Mouse (Mus musculus): ENCODE results near the gene Tbc1d20. TPM values are rescaled to one million over a fixed set of nuclear protein-coding genes. Genes with fewer than 3 reads are reported as not detected.
"Not testable (repeated sequence)": the region's sequence is repeated elsewhere in the genome, so short reads cannot be mapped to it uniquely, and the experiment has no call there.

The Tbc1d20 gene
- polyA plus RNA-seq, 1 experiment from 2014 or later = 35.2 TPM

DNA sequence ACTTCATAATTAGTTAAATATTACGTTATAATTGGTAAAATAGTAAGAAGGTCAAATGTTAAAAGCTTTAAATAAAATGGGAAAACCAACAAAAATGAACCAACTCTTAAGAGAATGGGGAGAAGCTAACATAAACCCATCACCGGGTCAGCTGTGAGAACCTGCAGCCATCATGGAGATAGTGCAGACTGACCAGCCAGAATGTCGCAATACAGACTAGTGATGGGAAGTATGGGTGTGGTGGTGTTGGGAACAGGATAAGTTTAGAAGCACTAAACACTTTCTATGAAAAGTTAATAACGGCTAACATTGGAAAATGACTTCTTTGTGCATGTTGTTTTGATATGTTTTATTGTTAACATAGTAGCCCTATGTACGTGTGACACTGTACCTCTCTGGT, 6.1 kb upstream of the Tbc1d20 start:
- Histone ChIP-seq H3K4me3 (ENCODE audit: low read depth, low read length) (no peak overlapping the region), H3K27me3 (replicated peaks; ENCODE audit: control insufficient read depth, insufficient read depth, low read length) (no peaks in the 10 kb centered on the region), H3K36me3 (ENCODE audit: control insufficient read depth, insufficient read depth) (peaks cover 22% of the 10 kb centered on the region), H3K9me3 (ENCODE audit: control insufficient read depth) (no peaks in the 10 kb centered on the region), H3K4me2 (replicated peaks; ENCODE audit: low read depth) (no peak overlapping the region), H3K4me1 (replicated peaks; ENCODE audit: control insufficient read depth, insufficient read depth, low read length) (no peaks in the 10 kb centered on the region), H3K9ac (ENCODE audit: low read depth, low read length) (no peak overlapping the region), H3K27ac (ENCODE audit: low read depth, low read length) (no peak overlapping the region)
- ATAC-seq = no peak
- TF ChIP-seq CTCF (IDR thresholded peaks at IDR 0.05; ENCODE audit: low read depth) = no peak
- 77% methylated on average over 5 of the region's 5 CpGs for WGBS

DNA sequence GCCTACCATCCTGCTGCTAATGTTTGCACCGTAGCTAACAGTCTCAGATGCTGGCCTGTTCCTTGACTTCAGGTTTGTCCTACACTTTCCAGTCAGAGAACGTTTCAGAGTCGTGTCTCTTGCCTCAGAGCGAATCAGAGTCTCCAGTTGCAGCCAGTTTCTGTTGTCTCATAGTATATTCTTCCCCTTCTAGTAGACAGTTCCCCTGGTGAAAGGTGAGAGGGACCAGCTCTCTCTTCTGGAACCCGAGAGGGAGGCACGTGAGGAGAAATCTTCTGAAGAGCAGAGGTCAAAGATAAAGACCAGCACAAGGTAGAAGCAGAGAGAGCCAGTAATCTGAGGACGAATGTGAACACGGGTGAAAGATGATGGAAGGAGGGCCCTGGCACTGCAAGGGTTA, 5.6 kb upstream of the Tbc1d20 start:
- Histone ChIP-seq H3K9me3 (ENCODE audit: control insufficient read depth) (no peaks in the 10 kb centered on the region), H3K4me1 (replicated peaks; ENCODE audit: control insufficient read depth, insufficient read depth, low read length) (no peaks in the 10 kb centered on the region), H3K4me3 (ENCODE audit: low read depth, low read length) (no peak overlapping the region), H3K27me3 (replicated peaks; ENCODE audit: control insufficient read depth, insufficient read depth, low read length) (no peaks in the 10 kb centered on the region), H3K27ac (ENCODE audit: low read depth, low read length) (no peak overlapping the region; the same call in 1 of the 2 replicates), H3K36me3 (ENCODE audit: control insufficient read depth, insufficient read depth) (peaks cover 17% of the 10 kb centered on the region), H3K4me2 (replicated peaks; ENCODE audit: low read depth) (no peak overlapping the region), H3K9ac (ENCODE audit: low read depth, low read length) (no peak overlapping the region)
- 61% methylated on average over 8 of the region's 8 CpGs for WGBS
- TF ChIP-seq CTCF (IDR thresholded peaks at IDR 0.05; ENCODE audit: low read depth) = no peak
- no peak for ATAC-seq

DNA sequence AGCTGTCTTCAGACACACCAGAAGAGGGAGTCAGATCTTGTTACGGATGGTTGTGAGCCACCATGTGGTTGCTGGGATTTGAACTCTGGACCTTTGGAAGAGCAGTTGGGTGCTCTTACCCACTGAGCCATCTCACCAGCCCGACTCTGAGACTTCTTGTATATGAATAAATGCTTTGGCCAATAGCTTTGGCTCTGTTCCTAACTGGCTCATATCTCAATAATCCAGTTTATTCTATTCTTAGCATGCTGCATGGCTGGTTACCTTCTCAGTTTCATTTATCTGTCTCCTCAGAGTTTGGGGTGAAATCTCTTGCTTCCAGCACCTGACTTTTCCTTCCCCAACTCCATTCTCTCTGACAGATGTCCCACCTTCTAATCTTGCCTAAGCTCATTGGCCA, 4.0 kb upstream of the Tbc1d20 start:
- H3K9ac ChIP-seq (ENCODE audit: low read depth, low read length) = not testable (repeated sequence)

DNA sequence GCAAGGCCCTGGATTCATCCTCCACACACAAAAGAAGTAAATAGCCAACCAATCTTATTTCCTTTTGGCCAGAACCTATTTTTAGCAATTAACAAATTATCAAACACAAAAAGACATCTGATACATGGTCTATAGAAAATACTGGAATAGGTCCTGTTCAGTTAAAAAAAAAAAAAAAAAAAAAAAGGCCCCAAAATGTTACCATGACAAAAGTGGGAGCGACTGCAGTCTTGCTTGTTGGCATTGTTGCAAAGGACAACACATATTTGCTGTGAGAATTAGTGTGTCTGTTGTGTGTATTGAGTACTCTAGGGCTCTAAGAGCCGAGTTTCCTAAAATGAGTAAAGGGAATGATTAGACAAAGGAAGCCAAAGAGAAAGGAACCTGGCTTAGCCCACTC, 1.2 kb upstream of the Tbc1d20 start:
- H3K4me1 ChIP-seq (replicated peaks; ENCODE audit: control insufficient read depth, insufficient read depth, low read length) = no peaks in the 10 kb centered on the region
- H3K9me3 ChIP-seq (ENCODE audit: control insufficient read depth) = no peaks in the 10 kb centered on the region
- WGBS = 73% methylated on average over 2 of the region's 2 CpGs
- ATAC-seq = no peak
- H3K27me3 ChIP-seq (replicated peaks; ENCODE audit: control insufficient read depth, insufficient read depth, low read length) = no peaks in the 10 kb centered on the region
- H3K27ac ChIP-seq (ENCODE audit: low read depth, low read length) = no peak overlapping the region
- no peak for TF ChIP-seq CTCF (IDR thresholded peaks at IDR 0.05; ENCODE audit: low read depth)
- H3K9ac ChIP-seq (ENCODE audit: low read depth, low read length) = no peak overlapping the region
- no peak overlapping the region for H3K4me3 ChIP-seq (ENCODE audit: low read depth, low read length)
- H3K36me3 ChIP-seq (ENCODE audit: control insufficient read depth, insufficient read depth) = no peaks in the 10 kb centered on the region
- H3K4me2 ChIP-seq (replicated peaks; ENCODE audit: low read depth) = no peak overlapping the region

More for the DNA sequence above, 4.0 kb upstream of the Tbc1d20 start:
- not testable (repeated sequence) for H3K4me3 ChIP-seq (ENCODE audit: low read depth, low read length); H3K27me3 ChIP-seq (replicated peaks; ENCODE audit: control insufficient read depth, insufficient read depth, low read length); H3K4me1 ChIP-seq (replicated peaks; ENCODE audit: control insufficient read depth, insufficient read depth, low read length); ATAC-seq; H3K27ac ChIP-seq (ENCODE audit: low read depth, low read length); H3K36me3 ChIP-seq (ENCODE audit: control insufficient read depth, insufficient read depth); H3K4me2 ChIP-seq (replicated peaks; ENCODE audit: low read depth); H3K9me3 ChIP-seq (ENCODE audit: control insufficient read depth)
- WGBS = 86% methylated on average over 2 of the region's 2 CpGs

DNA sequence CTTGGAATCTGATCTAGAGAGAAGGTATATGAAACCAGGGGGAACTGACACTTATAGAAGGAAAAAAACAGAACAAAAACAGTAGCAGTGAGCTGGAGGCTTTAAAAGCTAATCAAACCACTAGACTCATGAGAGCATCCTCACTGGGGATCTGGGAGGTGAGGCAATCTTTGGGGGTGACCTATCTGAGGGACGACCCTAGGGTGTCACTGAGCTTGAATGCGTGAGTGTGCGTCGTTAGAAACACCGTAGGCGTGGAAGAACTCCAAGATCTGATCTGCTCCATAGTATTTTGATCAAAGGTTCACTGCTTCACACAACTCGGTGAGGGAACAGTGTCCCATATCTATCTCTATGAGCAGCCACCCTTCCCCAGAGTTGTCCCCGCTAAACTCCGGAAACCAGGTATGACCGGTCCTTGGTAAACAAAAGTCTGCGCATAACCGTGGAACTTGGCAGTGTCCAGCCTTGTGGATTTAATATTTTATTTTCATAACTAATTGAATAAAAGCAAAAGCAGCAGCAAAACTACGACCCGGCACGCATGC, 375 bp upstream of the Tbc1d20 start:
- Histone ChIP-seq H3K4me1 (replicated peaks; ENCODE audit: control insufficient read depth, insufficient read depth, low read length) (no peaks in the 10 kb centered on the region), H3K27ac (ENCODE audit: low read depth, low read length) (peak overlapping the region; percentile 85), H3K36me3 (ENCODE audit: control insufficient read depth, insufficient read depth) (no peaks in the 10 kb centered on the region), H3K4me2 (replicated peaks; ENCODE audit: low read depth) (peak overlapping the region; percentile 82), H3K9me3 (ENCODE audit: control insufficient read depth) (no peaks in the 10 kb centered on the region), H3K9ac (ENCODE audit: low read depth, low read length) (peak overlapping the region; percentile 90), H3K4me3 (ENCODE audit: low read depth, low read length) (peak overlapping the region; percentile 72), H3K27me3 (replicated peaks; ENCODE audit: control insufficient read depth, insufficient read depth, low read length) (no peaks in the 10 kb centered on the region)
- TF ChIP-seq CTCF (IDR thresholded peaks at IDR 0.05; ENCODE audit: low read depth) = no peak
- under 1% methylated on average over 15 of the region's 15 CpGs for WGBS
- peak; percentile 31 for ATAC-seq

DNA sequence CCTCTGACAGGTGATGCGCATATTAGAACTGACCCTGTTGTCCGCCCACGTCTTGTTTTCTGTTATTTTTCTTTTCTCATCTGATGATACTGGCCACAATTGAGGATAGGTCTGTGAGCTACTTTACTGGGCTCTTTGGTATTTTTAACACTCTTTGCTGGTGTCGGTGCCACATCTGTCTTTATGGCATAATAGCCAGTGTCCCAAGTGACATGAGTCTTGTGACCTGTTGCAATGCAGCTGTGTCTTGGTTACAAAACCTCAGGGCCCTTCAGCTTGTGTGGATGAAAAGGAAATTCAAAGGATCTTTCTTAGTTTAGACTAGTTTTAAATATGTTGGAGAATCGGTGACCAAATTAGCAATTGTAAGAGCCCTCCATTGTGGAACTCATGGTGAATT, 913 bp downstream of the Tbc1d20 start:
- peak; percentile 2; the same call in 1 of the 2 replicates for ATAC-seq
- peak overlapping the region; percentile 72 for H3K4me3 ChIP-seq (ENCODE audit: low read depth, low read length)
- peak overlapping the region; percentile 90; the same call in 1 of the 2 replicates for H3K9ac ChIP-seq (ENCODE audit: low read depth, low read length)
- H3K27ac ChIP-seq (ENCODE audit: low read depth, low read length) = peak overlapping the region; percentile 85; the same call in 1 of the 2 replicates
- H3K4me1 ChIP-seq (replicated peaks; ENCODE audit: control insufficient read depth, insufficient read depth, low read length) = no peaks in the 10 kb centered on the region
- TF ChIP-seq CTCF (IDR thresholded peaks at IDR 0.05; ENCODE audit: low read depth) = no peak
- no peaks in the 10 kb centered on the region for H3K27me3 ChIP-seq (replicated peaks; ENCODE audit: control insufficient read depth, insufficient read depth, low read length)
- H3K4me2 ChIP-seq (replicated peaks; ENCODE audit: low read depth) = peak overlapping the region; percentile 82
- H3K9me3 ChIP-seq (ENCODE audit: control insufficient read depth) = no peaks in the 10 kb centered on the region
- no peaks in the 10 kb centered on the region for H3K36me3 ChIP-seq (ENCODE audit: control insufficient read depth, insufficient read depth)
- WGBS = 29% methylated on average over 5 of the region's 5 CpGs

DNA sequence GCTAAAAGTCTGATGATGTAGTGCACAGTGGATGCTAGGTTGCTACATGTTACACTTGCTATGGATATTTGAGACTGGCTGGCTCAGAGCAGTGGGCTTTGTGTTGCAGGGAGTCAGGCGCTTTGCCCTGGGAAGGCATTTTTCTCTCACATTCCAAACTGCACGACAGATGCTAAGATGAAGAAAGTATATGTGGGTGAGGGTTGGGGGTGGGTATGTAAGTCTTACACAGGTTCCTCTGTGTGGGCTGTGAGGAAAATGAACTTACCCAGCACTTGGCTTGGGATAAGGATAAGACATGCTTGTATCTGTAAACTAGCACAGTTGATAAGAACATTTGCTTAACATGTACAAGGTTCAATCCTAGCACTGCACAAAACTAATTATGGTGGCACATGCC, 9.2 kb downstream of the Tbc1d20 start:
- Histone ChIP-seq H3K4me3 (ENCODE audit: low read depth, low read length) (no peak overlapping the region), H3K4me2 (replicated peaks; ENCODE audit: low read depth) (no peak overlapping the region), H3K27me3 (replicated peaks; ENCODE audit: control insufficient read depth, insufficient read depth, low read length) (no peaks in the 10 kb centered on the region), H3K36me3 (ENCODE audit: control insufficient read depth, insufficient read depth) (peaks cover 42% of the 10 kb centered on the region), H3K9me3 (ENCODE audit: control insufficient read depth) (no peaks in the 10 kb centered on the region), H3K27ac (ENCODE audit: low read depth, low read length) (no peak overlapping the region), H3K4me1 (replicated peaks; ENCODE audit: control insufficient read depth, insufficient read depth, low read length) (no peaks in the 10 kb centered on the region), H3K9ac (ENCODE audit: low read depth, low read length) (no peak overlapping the region)
- TF ChIP-seq CTCF (IDR thresholded peaks at IDR 0.05; ENCODE audit: low read depth) = no peak
- WGBS = 71% methylated on average over 2 of the region's 2 CpGs
- 0 out of 2 replicates have a peak, but pooled peaks have one; percentile 7 for ATAC-seq

All from intestine, postnatal 0 days (tissue).